Mouse (Mus musculus) small intestine, adult 2 months (tissue): ENCODE measurements around the gene Lhfp.

ENCODE experiments used
- CTCF ChIP-seq: fragments of 200-500 bp; IDR thresholded peaks from 2 replicates; pipeline ENCODE4 v1.5.1; 2012; ENCODE audit warnings: low read depth, mild to moderate bottlenecking, control low read depth, inconsistent platforms, low read length, moderate library complexity, mixed read lengths; ENCODE audit not compliant: insufficient replicate concordance, insufficient read length; ENCODE audit errors: extremely low read depth
- POLR2A ChIP-seq: fragments of 200-500 bp; IDR thresholded peaks from 2 replicates; pipeline ENCODE4 v1.6.1; 2012; ENCODE audit warnings: low read depth, mild to moderate bottlenecking, control low read depth, inconsistent platforms, low read length, moderate library complexity

- no peak for TF ChIP-seq CTCF
- TF ChIP-seq POLR2A, result no peak
Measured at GRCm38 (mm10) chr3:53149625-53150320, 108.4 kb downstream of the Lhfp start.
